Mouse (Mus musculus): ENCODE data around the gene Eif5a2.

Eif5a2 gene

GRCm38 (mm10) chr3:28808039-28808643, 27.1 kb downstream of the Eif5a2 start:
- DNase-seq (ENCODE audit: low spot score in 2 of 2): no peak

GRCm38 (mm10) chr3:28811441-28811840, 30.4 kb downstream of the Eif5a2 start:
- no peak for DNase-seq (ENCODE audit: low spot score in 2 of 2)

- no peak for DNase-seq (ENCODE audit: low spot score in 2 of 2)
Observed at GRCm38 (mm10) chr3:28814361-28814760, 33.3 kb downstream of the Eif5a2 start.

GRCm38 (mm10) chr3:28816010-28816540, 35.0 kb downstream of the Eif5a2 start:
- DNase-seq (ENCODE audit: low spot score in 2 of 2): no peak

- no peak for DNase-seq (ENCODE audit: low spot score in 2 of 2)
Observed at GRCm38 (mm10) chr3:28826272-28826671, 45.2 kb downstream of the Eif5a2 start.

GRCm38 (mm10) chr3:28827605-28828004, 46.5 kb downstream of the Eif5a2 start:
- DNase-seq (ENCODE audit: low spot score in 2 of 2): no peak

- DNase-seq (ENCODE audit: low spot score in 2 of 2): no peak
Observed at GRCm38 (mm10) chr3:28829454-28829853, 48.4 kb downstream of the Eif5a2 start.

GRCm38 (mm10) chr3:28836796-28837371, 55.8 kb downstream of the Eif5a2 start:
- no peak for DNase-seq (ENCODE audit: low spot score in 2 of 2)

- DNase-seq (ENCODE audit: low spot score in 2 of 2): no peak
Observed at GRCm38 (mm10) chr3:28841886-28842649, 61.0 kb downstream of the Eif5a2 start.

GRCm38 (mm10) chr3:28843231-28843630, 62.2 kb downstream of the Eif5a2 start:
- no peak for DNase-seq (ENCODE audit: low spot score in 2 of 2)

- no peak for DNase-seq (ENCODE audit: low spot score in 2 of 2)
Observed at GRCm38 (mm10) chr3:28847115-28847514, 66.0 kb downstream of the Eif5a2 start.

All from heart, adult 9 months (tissue).